Mouse (Mus musculus): ENCODE data around the gene Tmem260. TPM values are rescaled to one million over a fixed set of nuclear protein-coding genes. Genes with fewer than 3 reads are reported as not detected.

The Tmem260 gene
- polyA plus RNA-seq, 1 experiment = 18.3 TPM

- DNase-seq (ENCODE audit: low read depth) = no peak
- TF ChIP-seq CTCF (IDR thresholded peaks at IDR 0.05; ENCODE audit: borderline replicate concordance, extremely low read depth, insufficient read depth, insufficient read length) (no peak), POLR2A (IDR thresholded peaks at IDR 0.05; ENCODE audit: borderline replicate concordance, extremely low read depth, insufficient read depth, insufficient read length, poor library complexity, severe bottlenecking) (no peak)
These were observed 36.8 kb downstream of the Tmem260 start for GRCm38 (mm10) chr14:48482762-48483161.

DNA sequence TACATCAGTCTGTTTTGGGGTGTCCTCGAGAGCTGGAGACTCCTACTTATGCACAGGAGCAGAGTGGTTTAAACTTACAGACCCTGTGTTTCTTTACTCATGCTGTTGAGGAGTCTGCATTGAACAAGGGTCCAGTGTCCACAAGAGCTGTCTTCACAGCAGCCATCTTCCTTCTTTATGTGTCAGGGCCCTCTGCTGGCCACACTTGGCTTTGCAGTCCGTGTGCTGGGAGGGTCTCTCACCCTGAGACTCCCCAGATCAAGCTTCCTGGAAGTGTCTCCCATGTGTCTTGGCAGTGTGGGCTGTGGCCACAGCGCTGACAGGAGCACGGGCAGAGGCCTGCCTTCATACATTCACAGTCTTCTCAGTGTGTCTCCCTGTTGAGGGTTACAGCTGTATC lies 48.0 kb downstream of the Tmem260 start:
- DNase-seq (ENCODE audit: low read depth) = peak; percentile 63
- no peak for TF ChIP-seq POLR2A (IDR thresholded peaks at IDR 0.05; ENCODE audit: borderline replicate concordance, extremely low read depth, insufficient read depth, insufficient read length, poor library complexity, severe bottlenecking)
- peak; percentile 87 for TF ChIP-seq CTCF (IDR thresholded peaks at IDR 0.05; ENCODE audit: borderline replicate concordance, extremely low read depth, insufficient read depth, insufficient read length)

- no peak for DNase-seq (ENCODE audit: low read depth)
- TF ChIP-seq POLR2A (IDR thresholded peaks at IDR 0.05; ENCODE audit: borderline replicate concordance, extremely low read depth, insufficient read depth, insufficient read length, poor library complexity, severe bottlenecking) = no peak
- no peak for TF ChIP-seq CTCF (IDR thresholded peaks at IDR 0.05; ENCODE audit: borderline replicate concordance, extremely low read depth, insufficient read depth, insufficient read length)
These were observed 56.6 kb downstream of the Tmem260 start for GRCm38 (mm10) chr14:48502573-48502972.

GRCm38 (mm10) chr14:48503691-48504565 lies 58.0 kb downstream of the Tmem260 start:
- TF ChIP-seq CTCF (IDR thresholded peaks at IDR 0.05; ENCODE audit: borderline replicate concordance, extremely low read depth, insufficient read depth, insufficient read length) (no peak), POLR2A (IDR thresholded peaks at IDR 0.05; ENCODE audit: borderline replicate concordance, extremely low read depth, insufficient read depth, insufficient read length, poor library complexity, severe bottlenecking) (no peak)
- DNase-seq (ENCODE audit: low read depth) = no peak

- TF ChIP-seq POLR2A (IDR thresholded peaks at IDR 0.05; ENCODE audit: borderline replicate concordance, extremely low read depth, insufficient read depth, insufficient read length, poor library complexity, severe bottlenecking) = no peak
- no peak for TF ChIP-seq CTCF (IDR thresholded peaks at IDR 0.05; ENCODE audit: borderline replicate concordance, extremely low read depth, insufficient read depth, insufficient read length)
- no peak for DNase-seq (ENCODE audit: low read depth)
These were observed 58.6 kb downstream of the Tmem260 start for GRCm38 (mm10) chr14:48504566-48504950.

GRCm38 (mm10) chr14:48505606-48506005 lies 59.7 kb downstream of the Tmem260 start:
- no peak for TF ChIP-seq POLR2A (IDR thresholded peaks at IDR 0.05; ENCODE audit: borderline replicate concordance, extremely low read depth, insufficient read depth, insufficient read length, poor library complexity, severe bottlenecking)
- no peak for TF ChIP-seq CTCF (IDR thresholded peaks at IDR 0.05; ENCODE audit: borderline replicate concordance, extremely low read depth, insufficient read depth, insufficient read length)
- no peak for DNase-seq (ENCODE audit: low read depth)

- TF ChIP-seq POLR2A (IDR thresholded peaks at IDR 0.05; ENCODE audit: borderline replicate concordance, extremely low read depth, insufficient read depth, insufficient read length, poor library complexity, severe bottlenecking) = no peak
- no peak for TF ChIP-seq CTCF (IDR thresholded peaks at IDR 0.05; ENCODE audit: borderline replicate concordance, extremely low read depth, insufficient read depth, insufficient read length)
- DNase-seq (ENCODE audit: low read depth) = peak; percentile 55
These were observed 61.5 kb downstream of the Tmem260 start for GRCm38 (mm10) chr14:48507376-48507775.

DNA sequence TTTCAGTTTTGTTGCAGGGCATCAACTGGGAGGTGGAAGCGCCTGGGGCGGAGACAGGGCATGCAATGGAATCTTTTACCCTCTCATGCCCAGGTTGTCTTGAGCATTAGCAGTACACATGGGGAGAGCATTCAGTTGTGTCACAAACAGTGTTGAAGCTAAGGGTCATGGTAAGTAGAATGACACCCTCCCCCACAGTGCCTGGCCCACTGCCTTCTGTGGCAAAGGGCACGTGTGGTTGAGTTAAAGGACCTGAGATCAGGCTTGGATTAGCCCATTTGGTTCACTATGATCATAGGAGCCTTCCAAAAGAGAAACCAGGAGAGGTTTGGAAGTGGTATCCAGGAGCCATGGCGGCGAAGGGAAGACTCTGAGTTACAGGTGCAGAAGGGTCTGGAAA lies 63.2 kb downstream of the Tmem260 start:
- no peak for DNase-seq (ENCODE audit: low read depth)
- TF ChIP-seq POLR2A (IDR thresholded peaks at IDR 0.05; ENCODE audit: borderline replicate concordance, extremely low read depth, insufficient read depth, insufficient read length, poor library complexity, severe bottlenecking) (no peak), CTCF (IDR thresholded peaks at IDR 0.05; ENCODE audit: borderline replicate concordance, extremely low read depth, insufficient read depth, insufficient read length) (no peak)

- TF ChIP-seq POLR2A (IDR thresholded peaks at IDR 0.05; ENCODE audit: borderline replicate concordance, extremely low read depth, insufficient read depth, insufficient read length, poor library complexity, severe bottlenecking) = no peak
- no peak for TF ChIP-seq CTCF (IDR thresholded peaks at IDR 0.05; ENCODE audit: borderline replicate concordance, extremely low read depth, insufficient read depth, insufficient read length)
- peak; percentile 92 for DNase-seq (ENCODE audit: low read depth)
These were observed 67.3 kb downstream of the Tmem260 start for GRCm38 (mm10) chr14:48513098-48513823.

- TF ChIP-seq CTCF (IDR thresholded peaks at IDR 0.05; ENCODE audit: borderline replicate concordance, extremely low read depth, insufficient read depth, insufficient read length) = no peak
- no peak for TF ChIP-seq POLR2A (IDR thresholded peaks at IDR 0.05; ENCODE audit: borderline replicate concordance, extremely low read depth, insufficient read depth, insufficient read length, poor library complexity, severe bottlenecking)
- no peak for DNase-seq (ENCODE audit: low read depth)
These were observed 68.0 kb downstream of the Tmem260 start for GRCm38 (mm10) chr14:48513824-48514493.

DNA sequence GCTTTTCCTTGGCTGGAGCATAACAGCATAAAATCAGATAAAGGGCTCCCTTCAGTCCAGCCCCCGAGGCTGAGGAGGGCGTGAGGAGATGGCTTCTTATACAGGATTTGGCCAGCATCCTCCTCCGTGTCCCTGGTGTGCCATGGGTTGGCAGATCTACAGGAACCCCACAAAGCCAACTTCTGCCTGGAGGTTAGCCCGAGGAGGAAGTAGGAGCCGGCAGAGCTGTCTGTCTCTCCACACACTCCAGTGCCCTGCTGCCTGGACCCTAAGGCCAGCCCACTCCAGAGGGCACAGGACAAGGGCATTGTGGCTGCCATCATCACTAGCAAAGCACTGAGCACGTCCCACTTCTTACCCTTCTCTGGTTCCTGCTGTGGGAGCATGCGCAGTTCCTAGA lies 68.7 kb downstream of the Tmem260 start:
- no peak for TF ChIP-seq POLR2A (IDR thresholded peaks at IDR 0.05; ENCODE audit: borderline replicate concordance, extremely low read depth, insufficient read depth, insufficient read length, poor library complexity, severe bottlenecking)
- no peak for TF ChIP-seq CTCF (IDR thresholded peaks at IDR 0.05; ENCODE audit: borderline replicate concordance, extremely low read depth, insufficient read depth, insufficient read length)
- DNase-seq (ENCODE audit: low read depth) = peak; percentile 37

All from brain, embryonic 14.5 days (tissue).